Mouse (Mus musculus) right cerebral cortex, postnatal 36 days (tissue): Measurements from ENCODE around the gene Bfar.
"Not testable (repeated sequence)": the region's sequence is repeated elsewhere in the genome, so short reads cannot be mapped to it uniquely, and the experiment has no call there.

Source experiments
- DNase-seq, 2 experiments: peaks; one replicate each; pipeline ENCODE4 v3.0.0; 2022; ENCODE audit warnings: low spot score in 2 of 2, mixed read lengths in 1 of 2

Gene Bfar

GRCm38 (mm10) chr16:13671685-13672385 lies at the start of gene Bfar, which contains the start of gene 3110001I22Rik:
TSS of gene Bfar (plus strand) at chr16:13671858.
TSS of gene 3110001I22Rik (plus strand) at chr16:13671929.
- peak; percentile 87 to 88 for DNase-seq

GRCm38 (mm10) chr16:13628345-13628744 lies 43.3 kb upstream of the Bfar start:
- no peak for DNase-seq

- DNase-seq = not testable (repeated sequence)
Measured at GRCm38 (mm10) chr16:13638198-13638597, 33.5 kb upstream of the Bfar start.

- no peak for DNase-seq
Measured at GRCm38 (mm10) chr16:13639508-13639907, 32.1 kb upstream of the Bfar start.

DNA sequence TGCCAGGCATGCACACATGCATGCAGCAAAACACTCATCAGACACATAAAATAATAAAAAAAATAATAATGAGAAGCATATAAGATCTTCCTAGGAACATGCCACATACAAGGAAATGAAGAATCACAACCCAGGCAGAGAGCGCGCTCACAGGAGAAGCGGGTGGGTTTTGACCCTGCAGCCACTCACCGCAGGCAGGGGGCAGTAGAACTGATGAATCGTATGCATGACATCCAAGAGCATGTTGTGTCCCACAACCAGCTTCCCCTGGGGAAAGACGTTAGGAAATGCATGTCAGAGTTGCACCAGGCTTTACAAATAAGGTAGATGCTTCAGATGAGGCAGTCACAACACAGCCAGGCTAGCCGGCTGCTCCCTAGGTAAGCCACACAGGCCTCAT lies 31.6 kb upstream of the Bfar start:
- no peak for DNase-seq

GRCm38 (mm10) chr16:13644474-13644873 lies 27.2 kb upstream of the Bfar start:
- no peak for DNase-seq

- DNase-seq = no peak
Measured at GRCm38 (mm10) chr16:13645930-13646329, 25.7 kb upstream of the Bfar start.

DNA sequence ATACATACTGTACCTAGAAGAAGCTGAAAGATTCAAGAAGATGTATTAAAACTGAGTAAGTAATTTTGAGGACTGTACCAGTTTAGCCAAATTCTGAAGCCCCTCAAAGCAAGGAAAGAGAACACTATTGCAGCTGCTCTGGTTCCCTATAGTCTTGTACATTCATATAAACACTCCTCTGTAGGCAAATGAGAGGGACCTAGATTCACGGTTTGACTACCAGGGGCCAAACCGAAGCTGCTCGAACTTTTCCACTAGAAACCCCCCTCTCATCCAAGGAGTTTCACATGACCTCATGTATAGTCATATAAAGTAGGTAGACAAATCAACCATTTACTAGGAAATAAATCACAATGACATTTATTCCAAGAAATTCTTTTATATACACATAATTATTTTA lies 12.8 kb upstream of the Bfar start:
- DNase-seq = no peak

GRCm38 (mm10) chr16:13660736-13661135 lies 10.9 kb upstream of the Bfar start:
- DNase-seq = no peak

DNA sequence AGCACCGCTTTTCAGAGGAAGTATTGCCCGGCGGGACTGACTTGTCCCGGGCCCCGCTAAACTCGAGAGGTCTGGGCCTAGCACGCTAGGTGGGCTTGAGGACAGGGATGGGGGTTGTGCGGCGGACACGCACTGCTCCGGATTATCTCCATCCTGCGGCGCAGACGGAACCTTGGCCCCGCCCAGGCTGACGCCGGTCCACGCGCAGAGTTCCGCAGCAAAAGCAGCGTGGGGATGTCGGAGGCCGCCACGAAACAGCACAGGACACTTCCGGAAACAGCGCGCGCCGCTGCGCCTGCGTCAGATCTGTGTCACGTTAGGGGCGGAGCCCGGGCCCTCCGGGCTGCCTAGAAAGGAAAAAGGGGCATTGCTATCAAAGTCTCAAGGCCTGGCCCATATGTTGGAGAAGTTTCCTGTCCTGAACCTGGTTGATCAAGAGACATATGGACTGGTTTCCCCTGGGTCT lies 3.7 kb upstream of the Bfar start, which contains the start of gene Parn:
Gene Parn (minus strand): TSS at position 293 of the 466 bp plus-strand sequence.
- peak; percentile 94 to 95 for DNase-seq

- DNase-seq = no peak
Measured at GRCm38 (mm10) chr16:13668402-13669108, 3.1 kb upstream of the Bfar start.

DNA sequence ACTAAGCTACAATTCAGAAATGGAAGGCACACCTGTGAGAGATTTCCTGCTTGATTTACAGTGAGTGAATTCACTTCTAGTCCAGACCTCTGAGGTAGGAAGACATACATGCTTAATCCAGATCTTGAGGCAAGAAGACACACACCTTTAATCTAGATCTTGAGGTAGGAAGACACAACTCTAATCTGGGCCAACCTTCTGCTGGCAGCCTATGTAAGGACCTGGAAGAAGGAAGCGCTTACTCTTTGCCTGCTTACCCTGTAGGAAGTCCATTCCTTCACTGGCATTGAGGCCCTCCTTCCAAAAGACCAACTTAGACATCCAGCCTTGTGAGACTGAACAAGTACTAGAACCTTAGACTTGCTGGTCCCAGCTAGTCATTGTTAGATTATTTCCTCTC lies 2.4 kb upstream of the Bfar start:
- DNase-seq = no peak

- DNase-seq = not testable (repeated sequence)
Measured at GRCm38 (mm10) chr16:13670896-13671295, 762 bp upstream of the Bfar start.

DNA sequence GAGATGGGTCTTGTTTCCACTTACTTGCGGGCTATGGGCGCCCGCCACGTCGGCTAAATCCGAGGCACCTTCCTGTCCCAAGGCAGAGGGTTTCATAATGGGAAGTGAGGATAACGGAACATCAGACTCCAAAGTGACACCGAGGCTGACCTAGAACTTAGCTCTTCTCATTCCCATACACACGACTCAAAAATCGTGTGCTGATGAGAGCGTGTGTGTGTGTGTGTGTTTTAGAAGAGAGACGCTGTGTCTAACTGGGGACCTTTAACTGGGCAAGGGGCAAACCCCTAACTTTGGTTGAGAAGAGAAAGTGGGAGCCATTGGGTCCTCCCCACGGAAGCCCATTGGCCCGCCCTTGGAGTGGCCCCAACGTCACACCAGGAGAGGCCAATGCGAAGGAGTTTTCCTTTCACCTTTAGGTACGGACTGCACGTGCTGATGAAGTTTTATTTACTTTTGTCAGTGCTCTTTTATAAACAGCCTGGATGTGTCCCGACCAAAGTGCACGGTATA lies 784 bp downstream of the Bfar start:
- DNase-seq = peak in 1 of 2 experiments; percentile 10

DNA sequence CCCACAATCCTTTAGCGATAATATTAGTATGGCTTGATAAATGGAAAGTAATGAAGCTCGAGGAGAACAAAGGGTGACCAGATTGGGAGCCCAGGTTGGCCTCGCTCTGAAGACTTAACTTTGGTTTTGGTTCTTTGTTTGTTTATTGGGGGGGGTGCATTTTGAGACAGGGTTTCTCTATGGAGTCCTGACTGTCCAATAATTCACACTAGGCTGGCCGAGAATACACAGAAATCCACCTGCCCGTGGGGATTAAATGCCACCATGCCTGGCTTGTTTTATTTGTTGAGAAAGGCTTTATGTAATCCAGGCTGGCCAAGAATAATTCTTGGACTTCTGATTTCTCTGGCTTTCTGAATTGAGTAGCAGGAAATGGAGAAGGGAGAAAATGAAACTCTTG lies 1.5 kb downstream of the Bfar start:
- DNase-seq = no peak

- DNase-seq = no peak
Measured at GRCm38 (mm10) chr16:13674511-13674910, 2.9 kb downstream of the Bfar start.

- no peak for DNase-seq
Measured at GRCm38 (mm10) chr16:13678601-13679319, 7.1 kb downstream of the Bfar start.

- no peak for DNase-seq
Measured at GRCm38 (mm10) chr16:13698998-13699397, 27.3 kb downstream of the Bfar start.

GRCm38 (mm10) chr16:13702184-13702583 lies 30.5 kb downstream of the Bfar start:
- DNase-seq = no peak

- no peak for DNase-seq
Measured at GRCm38 (mm10) chr16:13704676-13705075, 33.0 kb downstream of the Bfar start.

GRCm38 (mm10) chr16:13714910-13715309 lies 43.3 kb downstream of the Bfar start:
- no peak for DNase-seq
